Comparison of ENCODE assay signal across 16 mouse cellular contexts in the genomic region with DNA sequence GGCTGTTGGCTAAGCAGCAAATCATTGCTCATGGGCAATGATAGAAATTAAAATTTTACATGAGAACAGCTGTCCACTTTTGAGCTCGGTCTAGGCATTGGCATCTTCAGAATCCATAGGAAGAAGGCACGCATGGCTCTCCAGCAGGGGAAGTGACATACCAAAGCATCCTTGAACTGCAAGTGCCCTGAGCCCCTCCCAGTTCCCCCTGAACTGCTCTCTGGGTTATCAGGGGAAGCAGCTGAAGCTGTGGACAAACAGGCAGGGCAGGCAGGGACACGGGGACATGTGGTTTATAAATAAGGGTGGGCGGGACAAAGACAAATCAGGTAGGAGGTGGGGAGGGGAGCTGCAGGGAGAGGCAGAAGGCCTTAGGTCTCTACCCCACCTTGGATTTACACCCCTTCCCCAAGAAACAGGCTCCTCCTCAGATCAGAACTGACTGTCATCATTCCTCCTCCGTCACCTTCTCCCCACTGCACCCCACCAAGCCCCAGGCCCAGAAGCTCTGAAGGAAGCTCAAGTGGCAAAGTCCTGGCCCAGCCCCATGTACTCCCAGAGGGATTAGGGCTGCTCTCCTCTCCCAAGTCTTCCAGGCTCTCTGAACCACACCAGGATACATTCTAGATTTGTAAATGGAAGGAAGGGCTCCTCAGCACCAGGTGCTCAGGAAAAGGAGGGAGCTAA. TPM values are rescaled to one million over a fixed set of nuclear protein-coding genes. Genes with fewer than 3 reads are reported as not detected.
DNase-seq lines count a peak whose midpoint lies in the region; ATAC-seq and TF ChIP-seq lines count a peak whose summit lies in the region.
"Had no signal": no experiment of that assay in that cellular context is flagged by ENCODE, and none has a peak within 500 bp of the region (broad histone marks: within the 10 kb centered on the region; RNA-seq: fewer than 3 reads in every experiment).

No protein-coding gene starts in this region.

- H3K9me3 ChIP-seq in lung, postnatal 0 days (ENCODE audit: low read length): no peaks in the 10 kb centered on the region
- H3K9me3 ChIP-seq in liver, postnatal 0 days (ENCODE audit: low read length): no peaks in the 10 kb centered on the region
- no peaks in the 10 kb centered on the region for H3K9me3 ChIP-seq in kidney, embryonic 16.5 days (ENCODE audit: low read length)
- H3K9me3 ChIP-seq: limb, embryonic 12.5 days; midbrain, embryonic 12.5 days had no signal

- no peaks in the 10 kb centered on the region for H3K27me3 ChIP-seq in lung, postnatal 0 days (replicated peaks; ENCODE audit: insufficient read depth, low read length)
- H3K27me3 ChIP-seq in liver, postnatal 0 days (ENCODE audit: insufficient read depth, low read length): no peaks in the 10 kb centered on the region
- H3K27me3 ChIP-seq in kidney, embryonic 16.5 days (ENCODE audit: insufficient read depth, low read length): no peaks in the 10 kb centered on the region
- H3K27me3 ChIP-seq: limb, embryonic 12.5 days; midbrain, embryonic 12.5 days had no signal

- DNase-seq in gastrocnemius, adult 2 months: no peak
- no peak for DNase-seq in gastrocnemius, postnatal 14 days
- DNase-seq in lung, postnatal 0 days (ENCODE audit: low spot score): peak; percentile 60
- DNase-seq in lung, postnatal 10 days: no peak
- DNase-seq in heart, postnatal 25 days (ENCODE audit: low spot score): peak; percentile 56
- DNase-seq in liver, postnatal 0 days: peak; percentile 60
- no peak for DNase-seq in left cerebral cortex, adult 11 months (ENCODE audit: low spot score)
- DNase-seq: adrenal gland, adult 8-10 months; kidney, postnatal 14 days; spleen, adult 18-20 months had no signal

- TF ChIP-seq CTCF in gastrocnemius, adult 2 months (IDR thresholded peaks at IDR 0.05): no peak
- no peak; the same call in 1 of the 2 replicates for TF ChIP-seq CTCF in lung, postnatal 0 days (IDR thresholded peaks at IDR 0.05)
- TF ChIP-seq CTCF in liver, postnatal 0 days (IDR thresholded peaks at IDR 0.05; ENCODE audit: low read depth): peak; percentile 22; the same call in 1 of the 2 replicates

- H3K4me1 ChIP-seq in lung, postnatal 0 days (ENCODE audit: insufficient read depth, low read depth, low read length): peaks cover 26% of the 10 kb centered on the region
- H3K4me1 ChIP-seq in liver, postnatal 0 days (ENCODE audit: insufficient read depth): peaks cover 39% of the 10 kb centered on the region
- H3K4me1 ChIP-seq in kidney, embryonic 16.5 days (ENCODE audit: insufficient read depth, low read length): 0 out of 2 replicates have a peak, but pooled peaks cover 2% of the 10 kb centered on the region
- H3K4me1 ChIP-seq: limb, embryonic 12.5 days had no signal

- ATAC-seq in lung, postnatal 0 days: peak; percentile 66
- peak; percentile 58 for ATAC-seq in liver, postnatal 0 days
- ATAC-seq in kidney, embryonic 16.5 days (ENCODE audit: low FRiP score, low TSS enrichment): no peak
- ATAC-seq: hindbrain, postnatal 0 days had no signal

- peak; percentile 81; the same call in 1 of the 2 replicates for TF ChIP-seq EP300 in lung, postnatal 0 days (IDR thresholded peaks at IDR 0.05)
- peak; percentile 94 for TF ChIP-seq EP300 in liver, postnatal 0 days (IDR thresholded peaks at IDR 0.05; ENCODE audit: low read depth)

- H3K4me2 ChIP-seq in lung, postnatal 0 days (replicated peaks; ENCODE audit: low read depth, low read length): no peak overlapping the region
- no peak overlapping the region for H3K4me2 ChIP-seq in liver, postnatal 0 days (ENCODE audit: low read depth, low read length)
- H3K4me2 ChIP-seq in kidney, embryonic 16.5 days (replicated peaks; ENCODE audit: low read depth, low read length): no peak overlapping the region
- H3K4me2 ChIP-seq: limb, embryonic 12.5 days; midbrain, embryonic 12.5 days had no signal

- WGBS in lung, postnatal 0 days: 16% methylated on average over 5 of the region's 5 CpGs
- 24% methylated on average over 5 of the region's 5 CpGs for WGBS in liver, postnatal 0 days (ENCODE audit: insufficient replicate concordance)
- WGBS in kidney, embryonic 16.5 days: 49% methylated on average over 5 of the region's 5 CpGs

- no peak overlapping the region for H3K9ac ChIP-seq in lung, postnatal 0 days (replicated peaks; ENCODE audit: low read depth)
- 0 out of 2 replicates have a peak overlapping the region, but pooled peaks have one; percentile 17 for H3K9ac ChIP-seq in liver, postnatal 0 days (replicated peaks)
- no peak overlapping the region for H3K9ac ChIP-seq in kidney, embryonic 16.5 days (replicated peaks; ENCODE audit: low read length)
- H3K9ac ChIP-seq: limb, embryonic 12.5 days; midbrain, embryonic 12.5 days had no signal

- intact Hi-C loops in gastrocnemius, adult 2 months (cut with DNase I): no loop called here
- intact Hi-C loops in gastrocnemius, postnatal 14 days (cut with DNase I; ENCODE audit: low total_unique reads): no loop called here
- intact Hi-C loops in heart, postnatal 25 days (cut with DNase I): loop anchor here (1.0 kb wide), 1 partner anchor 111 kb away; no protein-coding TSS in a partner anchor

- no peak overlapping the region for H3K4me3 ChIP-seq in gastrocnemius, adult 2 months
- no peak overlapping the region for H3K4me3 ChIP-seq in lung, postnatal 0 days (ENCODE audit: low read depth, low read length)
- no peak overlapping the region for H3K4me3 ChIP-seq in liver, postnatal 0 days (ENCODE audit: low read depth, low read length)
- no peak overlapping the region for H3K4me3 ChIP-seq in kidney, embryonic 16.5 days (ENCODE audit: low read length)
- H3K4me3 ChIP-seq: limb, embryonic 12.5 days; midbrain, embryonic 12.5 days had no signal

- H3K36me3 ChIP-seq in lung, postnatal 0 days (ENCODE audit: insufficient read depth, low read length): no peaks in the 10 kb centered on the region
- no peaks in the 10 kb centered on the region for H3K36me3 ChIP-seq in liver, postnatal 0 days (replicated peaks; ENCODE audit: insufficient read depth, low read length)
- no peaks in the 10 kb centered on the region for H3K36me3 ChIP-seq in kidney, embryonic 16.5 days (ENCODE audit: insufficient read depth, low read length)
- H3K36me3 ChIP-seq: limb, embryonic 12.5 days; midbrain, embryonic 12.5 days had no signal

- peak overlapping the region; percentile 79 for H3K27ac ChIP-seq in gastrocnemius, adult 2 months
- 0 out of 2 replicates have a peak overlapping the region, but pooled peaks have one; percentile 43 for H3K27ac ChIP-seq in lung, postnatal 0 days (ENCODE audit: low read length)
- H3K27ac ChIP-seq in liver, postnatal 0 days (ENCODE audit: low read depth): peak overlapping the region; percentile 78
- H3K27ac ChIP-seq in kidney, embryonic 16.5 days (ENCODE audit: low read length): no peak overlapping the region
- H3K27ac ChIP-seq: hindbrain, postnatal 0 days; limb, embryonic 12.5 days; midbrain, embryonic 12.5 days had no signal

RNA-seq across cellular contexts. Expression of gene Aqp1, which starts 19.9 kb away (rescaled TPM):
- total RNA-seq in gastrocnemius, adult 2 months (2021): 100 to 1,000 TPM; 251 to 256 TPM
- total RNA-seq in gastrocnemius, postnatal 14 days (2021): 100 to 1,000 TPM; 175 to 307 TPM
- 514 and 711 TPM in 2 replicates for polyA plus RNA-seq in lung, postnatal 0 days (2015; fragmentation: Nextera tagmentation; extraction: Ambion mirVana)
- total RNA-seq in heart, postnatal 25 days (2021): 100 to 1,000 TPM; 426 to 457 TPM
- 134 and 135 TPM in 2 replicates for polyA plus RNA-seq in liver, postnatal 0 days (2015; fragmentation: Nextera tagmentation; extraction: Ambion mirVana)
- 50.8 and 69.9 TPM in 2 replicates for polyA plus RNA-seq in kidney, embryonic 16.5 days (2015; fragmentation: Nextera tagmentation; extraction: Ambion mirVana)

RNA-seq across cellular contexts. Expression of gene Ghrhr, which starts 19.9 kb away (rescaled TPM):
- total RNA-seq in gastrocnemius, adult 2 months (2021): not detected
- total RNA-seq in gastrocnemius, postnatal 14 days (2021): not detected
- polyA plus RNA-seq in lung, postnatal 0 days (2015; fragmentation: Nextera tagmentation; extraction: Ambion mirVana): 0.12 TPM in 1 of 2 replicates, not detected in the other
- not detected for total RNA-seq in heart, postnatal 25 days (2021)
- 0.08 and 0.09 TPM in 2 replicates for polyA plus RNA-seq in liver, postnatal 0 days (2015; fragmentation: Nextera tagmentation; extraction: Ambion mirVana)
- polyA plus RNA-seq in kidney, embryonic 16.5 days (2015; fragmentation: Nextera tagmentation; extraction: Ambion mirVana): 0.17 and 0.18 TPM in 2 replicates
- total RNA-seq: adrenal gland, adult 8-10 months; hindbrain, postnatal 0 days; layer of hippocampus, postnatal 14 days had no signal
- polyA plus RNA-seq: heart, embryonic 14.5 days; hindbrain, postnatal 0 days; limb, embryonic 12.5 days; midbrain, embryonic 12.5 days had no signal

Comparison
In these comparisons a context has a peak if more than half of its experiments do, and no peak if none do; other contexts are left out.
1. DNase-seq: peak in lung, postnatal 0 days (single experiment), heart, postnatal 25 days (single experiment) and liver, postnatal 0 days (single experiment); none in gastrocnemius, adult 2 months (single experiment), gastrocnemius, postnatal 14 days (single experiment), lung, postnatal 10 days (single experiment) and left cerebral cortex, adult 11 months (single experiment).